Mouse (Mus musculus) heart, adult 2 months (tissue): Measurements from ENCODE around the gene 1700020L24Rik.

Source experiments
- CTCF ChIP-seq: fragments of 200-600 bp; IDR thresholded peaks from 2 replicates; pipeline ENCODE4 v1.8.1; 2022; ENCODE audit warnings: antibody characterized with exemption, mild to moderate bottlenecking, moderate library complexity
- EP300 ChIP-seq: fragments of 200-500 bp; IDR thresholded peaks from 2 replicates; pipeline ENCODE4 v1.6.1; 2011; ENCODE audit warnings: low read depth, low read length, control low read depth; ENCODE audit not compliant: insufficient read depth
- POLR2A ChIP-seq: fragments of 200-500 bp; IDR thresholded peaks from 2 replicates; pipeline ENCODE4 v1.6.1; 2011; ENCODE audit warnings: mild to moderate bottlenecking, low read depth, low read length, control low read depth; ENCODE audit not compliant: insufficient read depth

DNA sequence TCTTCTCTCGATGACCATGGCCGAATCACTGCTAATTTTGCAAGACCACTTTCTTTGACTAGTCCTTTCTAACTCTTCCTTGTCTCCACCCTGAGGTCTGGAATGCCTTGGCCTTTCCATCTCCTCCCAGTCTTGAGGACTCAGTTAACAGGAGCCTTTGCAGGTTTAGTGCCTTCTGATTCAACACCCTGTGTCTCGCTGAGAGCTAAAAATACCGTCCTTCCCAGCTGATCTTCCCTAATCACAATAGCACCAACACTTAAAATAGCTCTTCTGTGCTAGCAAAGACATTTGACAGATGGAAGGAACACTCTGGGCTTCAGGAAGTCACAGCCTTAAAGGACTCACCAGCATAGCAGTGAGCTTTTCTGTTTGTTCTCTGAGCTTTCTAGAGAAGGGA is 44.4 kb upstream of the 1700020L24Rik start:
- no peak for TF ChIP-seq CTCF
- TF ChIP-seq POLR2A = peak; percentile 84
- 0 out of 2 replicates have a peak, but pooled peaks have one; percentile 9 for TF ChIP-seq EP300
